In the genomic region with DNA sequence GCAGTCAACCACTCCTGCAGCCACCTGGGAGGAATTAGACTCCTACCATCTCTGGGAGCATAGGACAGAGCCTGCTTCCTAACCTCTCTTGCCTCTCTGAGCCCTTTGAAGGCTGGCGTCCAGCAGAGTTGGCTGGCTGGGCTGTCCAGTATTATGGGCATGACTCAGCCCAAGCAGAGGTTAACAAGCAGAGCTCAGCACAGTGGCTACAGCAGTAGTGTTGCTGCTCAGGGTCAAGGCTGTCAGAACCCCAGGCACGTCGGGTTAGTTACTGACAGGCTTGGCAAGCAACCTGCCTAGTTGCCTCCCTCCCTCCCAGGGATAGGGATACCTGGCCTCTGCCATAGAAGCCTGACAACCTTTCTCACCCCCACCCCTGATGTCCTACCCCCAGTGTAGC, we compare ENCODE assay signal across 8 mouse cellular contexts. TPM values are rescaled to one million over a fixed set of nuclear protein-coding genes. Genes with fewer than 3 reads are reported as not detected.
DNase-seq lines count a peak whose midpoint lies in the region; ATAC-seq and TF ChIP-seq lines count a peak whose summit lies in the region.

No protein-coding gene starts in this region.

- no peak overlapping the region for H3K4me3 ChIP-seq in heart, embryonic 11.5 days (ENCODE audit: low read depth, low read length)
- no peak overlapping the region for H3K4me3 ChIP-seq in limb, embryonic 14.5 days (replicated peaks; ENCODE audit: low read length)
- no peak overlapping the region for H3K4me3 ChIP-seq in neural tube, embryonic 15.5 days (replicated peaks)

- no peak for TF ChIP-seq POLR2A in brain, embryonic 14.5 days (IDR thresholded peaks at IDR 0.05; ENCODE audit: borderline replicate concordance, extremely low read depth, insufficient read depth, insufficient read length, poor library complexity, severe bottlenecking)
- no peak for TF ChIP-seq POLR2A in limb, embryonic 14.5 days (IDR thresholded peaks at IDR 0.05; ENCODE audit: borderline replicate concordance, extremely low read depth, insufficient read depth, insufficient read length)

- 48% methylated on average over 3 of the region's 3 CpGs for WGBS in heart, embryonic 11.5 days (ENCODE audit: insufficient replicate concordance)
- 44% methylated on average over 3 of the region's 3 CpGs for WGBS in limb, embryonic 14.5 days
- 51% methylated on average over 3 of the region's 3 CpGs for WGBS in neural tube, embryonic 15.5 days

- H3K27me3 ChIP-seq in heart, embryonic 11.5 days (ENCODE audit: control insufficient read depth, insufficient read depth, low read length): no peaks in the 10 kb centered on the region; the same call in 1 of the 2 replicates
- H3K27me3 ChIP-seq in limb, embryonic 14.5 days (ENCODE audit: control insufficient read depth, insufficient read depth, low read length): no peaks in the 10 kb centered on the region
- H3K27me3 ChIP-seq in neural tube, embryonic 15.5 days (replicated peaks): no peaks in the 10 kb centered on the region

- DNase-seq in ovary, adult 18-20 months (ENCODE audit: low spot score): peak; percentile 29
- no peak for DNase-seq in ovary, postnatal 10 days (ENCODE audit: low spot score)
- peak; percentile 1 for DNase-seq in brain, embryonic 14.5 days (ENCODE audit: low read depth)
- DNase-seq in limb, embryonic 14.5 days (ENCODE audit: low spot score): no peak
- DNase-seq in frontal cortex, postnatal 10 days (ENCODE audit: low spot score in 2 of 2): no peak
- no peak for DNase-seq in ovary, postnatal 14 days (ENCODE audit: low spot score)

- H3K4me1 ChIP-seq in heart, embryonic 11.5 days (ENCODE audit: control insufficient read depth, insufficient read depth, low read length): peaks cover 8% of the 10 kb centered on the region; the same call in 1 of the 2 replicates
- peaks cover 20% of the 10 kb centered on the region for H3K4me1 ChIP-seq in limb, embryonic 14.5 days (ENCODE audit: control insufficient read depth, insufficient read depth, low read length)
- H3K4me1 ChIP-seq in neural tube, embryonic 15.5 days: peaks cover 36% of the 10 kb centered on the region

- ATAC-seq in heart, embryonic 11.5 days (replicated peaks; ENCODE audit: insufficient number of reproducible peaks, low FRiP score, low TSS enrichment): no peak
- no peak for ATAC-seq in limb, embryonic 14.5 days (ENCODE audit: low FRiP score, low read depth)
- no peak for ATAC-seq in neural tube, embryonic 15.5 days (ENCODE audit: low FRiP score)

- H3K9me3 ChIP-seq in heart, embryonic 11.5 days (replicated peaks; ENCODE audit: control insufficient read depth, low read length): no peaks in the 10 kb centered on the region
- H3K9me3 ChIP-seq in limb, embryonic 14.5 days (ENCODE audit: control insufficient read depth, low read length): no peaks in the 10 kb centered on the region
- H3K9me3 ChIP-seq in neural tube, embryonic 15.5 days (replicated peaks): no peaks in the 10 kb centered on the region

- H3K4me2 ChIP-seq in heart, embryonic 11.5 days: 0 out of 2 replicates have a peak overlapping the region, but pooled peaks have one; percentile 16
- peak overlapping the region; percentile 23 for H3K4me2 ChIP-seq in limb, embryonic 14.5 days (replicated peaks; ENCODE audit: low read depth, low read length, severe bottlenecking)
- peak overlapping the region; percentile 68 for H3K4me2 ChIP-seq in neural tube, embryonic 15.5 days

- H3K27ac ChIP-seq in heart, embryonic 11.5 days (ENCODE audit: low read depth, low read length): no peak overlapping the region
- H3K27ac ChIP-seq in limb, embryonic 14.5 days (replicated peaks; ENCODE audit: low read depth, low read length): no peak overlapping the region
- no peak overlapping the region for H3K27ac ChIP-seq in neural tube, embryonic 15.5 days (replicated peaks)

- no peaks in the 10 kb centered on the region for H3K36me3 ChIP-seq in heart, embryonic 11.5 days (ENCODE audit: control insufficient read depth, insufficient read depth, low read length)
- H3K36me3 ChIP-seq in limb, embryonic 14.5 days (ENCODE audit: control insufficient read depth, insufficient read depth, low read length): no peaks in the 10 kb centered on the region
- 0 out of 2 replicates have a peak, but pooled peaks cover 3% of the 10 kb centered on the region for H3K36me3 ChIP-seq in neural tube, embryonic 15.5 days

- TF ChIP-seq CTCF in brain, embryonic 14.5 days (IDR thresholded peaks at IDR 0.05; ENCODE audit: borderline replicate concordance, extremely low read depth, insufficient read depth, insufficient read length): no peak

- H3K9ac ChIP-seq in heart, embryonic 11.5 days (ENCODE audit: low read depth, low read length): 0 out of 2 replicates have a peak overlapping the region, but pooled peaks have one; percentile 10
- no peak overlapping the region for H3K9ac ChIP-seq in limb, embryonic 14.5 days (ENCODE audit: low read depth, low read length, severe bottlenecking)
- H3K9ac ChIP-seq in neural tube, embryonic 15.5 days (replicated peaks): no peak overlapping the region

RNA-seq across cellular contexts. Expression of gene Abcd1, which starts 1.9 kb away (rescaled TPM):
- polyA plus RNA-seq in brain, embryonic 14.5 days (2012; rRNA removed): 16.0 and 19.3 TPM in 2 replicates
- 8.1 and 9.2 TPM in 2 replicates for polyA plus RNA-seq in heart, embryonic 11.5 days (2014; fragmentation: Nextera tagmentation; extraction: Ambion mirVana)
- 20.2 and 25.3 TPM in 2 replicates for polyA plus RNA-seq in limb, embryonic 14.5 days (2012; rRNA removed)
- polyA plus RNA-seq in limb, embryonic 14.5 days (2014; fragmentation: Nextera tagmentation; extraction: Ambion mirVana): 15.2 and 16.8 TPM in 2 replicates
- 13.6 and 15.5 TPM in 2 replicates for polyA plus RNA-seq in neural tube, embryonic 15.5 days (2015; fragmentation: Nextera tagmentation; extraction: Ambion mirVana)

RNA-seq across cellular contexts. Expression of gene Bcap31, which starts 2.3 kb away (rescaled TPM):
- 44.3 and 48.6 TPM in 2 replicates for polyA plus RNA-seq in brain, embryonic 14.5 days (2012; rRNA removed)
- 171 and 188 TPM in 2 replicates for polyA plus RNA-seq in heart, embryonic 11.5 days (2014; fragmentation: Nextera tagmentation; extraction: Ambion mirVana)
- 82.5 and 97.4 TPM in 2 replicates for polyA plus RNA-seq in limb, embryonic 14.5 days (2012; rRNA removed)
- 235 and 239 TPM in 2 replicates for polyA plus RNA-seq in limb, embryonic 14.5 days (2014; fragmentation: Nextera tagmentation; extraction: Ambion mirVana)
- 146 and 166 TPM in 2 replicates for polyA plus RNA-seq in neural tube, embryonic 15.5 days (2015; fragmentation: Nextera tagmentation; extraction: Ambion mirVana)

RNA-seq across cellular contexts. Expression of gene Plxnb3, which starts 38.6 kb away (rescaled TPM):
- 0.58 and 0.79 TPM in 2 replicates for polyA plus RNA-seq in brain, embryonic 14.5 days (2012; rRNA removed)
- 0.16 and 0.27 TPM in 2 replicates for polyA plus RNA-seq in heart, embryonic 11.5 days (2014; fragmentation: Nextera tagmentation; extraction: Ambion mirVana)
- polyA plus RNA-seq in limb, embryonic 14.5 days (2012; rRNA removed): 1.9 and 2.7 TPM in 2 replicates
- 0.62 and 0.82 TPM in 2 replicates for polyA plus RNA-seq in limb, embryonic 14.5 days (2014; fragmentation: Nextera tagmentation; extraction: Ambion mirVana)
- 0.70 and 0.92 TPM in 2 replicates for polyA plus RNA-seq in neural tube, embryonic 15.5 days (2015; fragmentation: Nextera tagmentation; extraction: Ambion mirVana)

RNA-seq across cellular contexts. Expression of gene Slc6a8, which starts 45.3 kb away (rescaled TPM):
- polyA plus RNA-seq in brain, embryonic 14.5 days (2012; rRNA removed): 62.2 and 71.4 TPM in 2 replicates
- polyA plus RNA-seq in heart, embryonic 11.5 days (2014; fragmentation: Nextera tagmentation; extraction: Ambion mirVana): 6.9 and 8.2 TPM in 2 replicates
- polyA plus RNA-seq in limb, embryonic 14.5 days (2012; rRNA removed): 71.9 and 98.9 TPM in 2 replicates
- polyA plus RNA-seq in limb, embryonic 14.5 days (2014; fragmentation: Nextera tagmentation; extraction: Ambion mirVana): 11.9 and 12.5 TPM in 2 replicates
- 8.2 TPM in 2 replicates for polyA plus RNA-seq in neural tube, embryonic 15.5 days (2015; fragmentation: Nextera tagmentation; extraction: Ambion mirVana)

RNA-seq across cellular contexts. Expression of gene Srpk3, which starts 55.9 kb away (rescaled TPM):
- polyA plus RNA-seq in brain, embryonic 14.5 days (2012; rRNA removed): 0.85 and 1.2 TPM in 2 replicates
- 52.6 and 57.9 TPM in 2 replicates for polyA plus RNA-seq in heart, embryonic 11.5 days (2014; fragmentation: Nextera tagmentation; extraction: Ambion mirVana)
- polyA plus RNA-seq in limb, embryonic 14.5 days (2012; rRNA removed): 46.4 and 48.0 TPM in 2 replicates
- polyA plus RNA-seq in limb, embryonic 14.5 days (2014; fragmentation: Nextera tagmentation; extraction: Ambion mirVana): 22.2 and 31.0 TPM in 2 replicates
- polyA plus RNA-seq in neural tube, embryonic 15.5 days (2015; fragmentation: Nextera tagmentation; extraction: Ambion mirVana): 3.6 and 4.8 TPM in 2 replicates

Comparison
In these comparisons a context has a peak if more than half of its experiments do, and no peak if none do; other contexts are left out.
1. DNase-seq: peak in ovary, adult 18-20 months (single experiment) and brain, embryonic 14.5 days (single experiment); none in ovary, postnatal 10 days (single experiment), limb, embryonic 14.5 days (single experiment), frontal cortex, postnatal 10 days (0 of 2) and ovary, postnatal 14 days (single experiment).
2. H3K4me2 ChIP-seq: peak in every context shown above with its lines; median percentile 68 in neural tube, embryonic 15.5 days; 23 in limb, embryonic 14.5 days; 16 in heart, embryonic 11.5 days.